Mouse (Mus musculus) intestine, postnatal 0 days (tissue): ENCODE data around the gene Fxyd7. TPM values are rescaled to one million over a fixed set of nuclear protein-coding genes. Genes with fewer than 3 reads are reported as not detected.

Source experiments
- ATAC-seq: fragments of 200-750 bp; cut with Nextera tagmentation; 2 replicates; pipeline ENCODE4 v1.8.0; 2017; ENCODE audit warnings: mild to moderate bottlenecking, moderate TSS enrichment, moderate library complexity
- H3K27ac ChIP-seq: fragments of 300-500 bp; sonication (generic); 2 replicates; pipeline ENCODE4 v1.5.1; 2014; ENCODE audit warnings: mild to moderate bottlenecking, low read depth, low read length, moderate library complexity
- H3K27me3 ChIP-seq: fragments of 300-500 bp; sonication (generic); replicated peaks from 2 replicates; pipeline ENCODE4 v1.6.1; 2014; ENCODE audit warnings: low read length, mixed read lengths; ENCODE audit not compliant: control insufficient read depth, insufficient read depth
- H3K36me3 ChIP-seq: fragments of 300-500 bp; sonication (generic); 2 replicates; pipeline ENCODE4 v1.6.1; 2014; ENCODE audit warnings: mild to moderate bottlenecking, moderate library complexity; ENCODE audit not compliant: control insufficient read depth, insufficient read depth
- H3K4me1 ChIP-seq: fragments of 300-500 bp; sonication (generic); replicated peaks from 2 replicates; pipeline ENCODE4 v1.6.1; 2014; ENCODE audit warnings: antibody characterized with exemption, low read length, mixed read lengths; ENCODE audit not compliant: control insufficient read depth, insufficient read depth
- H3K4me2 ChIP-seq: fragments of 300-500 bp; sonication (generic); replicated peaks from 2 replicates; pipeline ENCODE4 v1.6.1; 2014; ENCODE audit warnings: low read depth, mild to moderate bottlenecking, moderate library complexity
- H3K4me3 ChIP-seq: fragments of 300-500 bp; sonication (generic); 2 replicates; pipeline ENCODE4 v1.5.1; 2014; ENCODE audit warnings: low read depth, low read length
- H3K9ac ChIP-seq: fragments of 300-500 bp; sonication (generic); 2 replicates; pipeline ENCODE4 v1.6.1; 2014; ENCODE audit warnings: mild to moderate bottlenecking, low read depth, low read length
- H3K9me3 ChIP-seq: fragments of 300-500 bp; sonication (generic); 2 replicates; pipeline ENCODE4 v1.6.1; 2016; ENCODE audit warnings: mixed run types; ENCODE audit not compliant: control insufficient read depth
- CTCF ChIP-seq: sonication (generic); IDR thresholded peaks from 2 replicates; pipeline ENCODE4 v1.5.1; 2016; ENCODE audit warnings: low read depth, mild to moderate bottlenecking, control low read depth, antibody characterized with exemption, moderate library complexity
- WGBS: fragments of 180-500 bp; shearing (Covaris S2); extraction: QIAGEN DNeasy Blood & Tissue Kit; methylation state at CpG from one replicate; pipeline ENCODE4 v1.1.7; 2014; 5-methylcytosine and 5-hydroxymethylcytosine counted together
- polyA plus RNA-seq: library from polyadenylated mRNA; unstranded; fragments of >200 nt; fragmentation: Nextera tagmentation; extraction: Ambion mirVana; gene quantifications from 2 replicates; pipeline ENCODE4 v1.2.1, GENCODE M21; 2015

Fxyd7 gene
- polyA plus RNA-seq, 1 experiment from 2014 or later: 15.2 TPM

- TF ChIP-seq CTCF: no peak
- H3K27ac ChIP-seq: no peak overlapping the region
- no peaks in the 10 kb centered on the region for H3K36me3 ChIP-seq
- ATAC-seq: no peak
- H3K9ac ChIP-seq: no peak overlapping the region
- H3K4me3 ChIP-seq: no peak overlapping the region
- no peaks in the 10 kb centered on the region for H3K27me3 ChIP-seq
- no peak overlapping the region for H3K4me2 ChIP-seq
- no peaks in the 10 kb centered on the region for H3K4me1 ChIP-seq
- WGBS: 81% methylated on average over 11 of the region's 11 CpGs
- H3K9me3 ChIP-seq: no peaks in the 10 kb centered on the region
Observed at GRCm38 (mm10) chr7:31059919-31060620, 8.8 kb upstream of the Fxyd7 start.

GRCm38 (mm10) chr7:31059108-31059507 is 7.8 kb upstream of the Fxyd7 start, which contains the start of gene Lgi4:
Lgi4 (plus strand) TSS chr7:31059342.
- 0% methylated on average over 2 of the region's 2 CpGs for WGBS
- Histone ChIP-seq H3K9me3 (no peaks in the 10 kb centered on the region), H3K4me1 (no peaks in the 10 kb centered on the region), H3K27me3 (no peaks in the 10 kb centered on the region), H3K36me3 (no peaks in the 10 kb centered on the region), H3K9ac (no peak within 1 kb of the TSS), H3K27ac (no peak within 1 kb of the TSS; the same call in 1 of the 2 replicates), H3K4me3 (no peak within 1 kb of the TSS), H3K4me2 (no peak within 1 kb of the TSS)
- TF ChIP-seq CTCF: peak; percentile 96
- peak; percentile 29; the same call in 1 of the 2 replicates for ATAC-seq

- peaks cover 5% of the 10 kb centered on the region for H3K27me3 ChIP-seq
- ATAC-seq: no peak
- H3K4me1 ChIP-seq: no peaks in the 10 kb centered on the region
- no peak overlapping the region for H3K4me2 ChIP-seq
- no peaks in the 10 kb centered on the region for H3K9me3 ChIP-seq
- H3K27ac ChIP-seq: no peak overlapping the region
- no peaks in the 10 kb centered on the region for H3K36me3 ChIP-seq
- no peak for TF ChIP-seq CTCF
- no peak overlapping the region for H3K4me3 ChIP-seq
- H3K9ac ChIP-seq: no peak overlapping the region
- WGBS: 85% methylated on average over 6 of the region's 6 CpGs
Observed at GRCm38 (mm10) chr7:31058211-31058610, 6.9 kb upstream of the Fxyd7 start.

GRCm38 (mm10) chr7:31057730-31058129 is 6.5 kb upstream of the Fxyd7 start:
- H3K9me3 ChIP-seq: no peaks in the 10 kb centered on the region
- no peak for ATAC-seq
- H3K27ac ChIP-seq: no peak overlapping the region
- no peak overlapping the region for H3K4me2 ChIP-seq
- no peaks in the 10 kb centered on the region for H3K36me3 ChIP-seq
- TF ChIP-seq CTCF: no peak
- H3K27me3 ChIP-seq: peaks cover 10% of the 10 kb centered on the region
- no peaks in the 10 kb centered on the region for H3K4me1 ChIP-seq
- 66% methylated on average over 5 of the region's 5 CpGs for WGBS
- H3K9ac ChIP-seq: no peak overlapping the region
- H3K4me3 ChIP-seq: no peak overlapping the region

- no peak for ATAC-seq
- 58% methylated on average over 2 of the region's 2 CpGs for WGBS
- Histone ChIP-seq H3K36me3 (no peaks in the 10 kb centered on the region), H3K9ac (no peak within 1 kb of the TSS), H3K4me1 (no peaks in the 10 kb centered on the region), H3K4me2 (no peak within 1 kb of the TSS), H3K9me3 (no peaks in the 10 kb centered on the region), H3K27ac (no peak within 1 kb of the TSS), H3K4me3 (no peak within 1 kb of the TSS), H3K27me3 (peaks cover 17% of the 10 kb centered on the region)
- TF ChIP-seq CTCF: no peak
Observed at GRCm38 (mm10) chr7:31057071-31057470, 5.8 kb upstream of the Fxyd7 start, which contains the start of gene Fxyd1. Fxyd1 (minus strand) TSS chr7:31057199.

GRCm38 (mm10) chr7:31056448-31056847 is 5.2 kb upstream of the Fxyd7 start:
- Histone ChIP-seq H3K36me3 (no peaks in the 10 kb centered on the region), H3K4me2 (no peak overlapping the region), H3K4me1 (no peaks in the 10 kb centered on the region), H3K27ac (no peak overlapping the region), H3K27me3 (peaks cover 23% of the 10 kb centered on the region), H3K4me3 (no peak overlapping the region), H3K9ac (no peak overlapping the region), H3K9me3 (no peaks in the 10 kb centered on the region)
- WGBS: 80% methylated on average over 7 of the region's 7 CpGs
- no peak for TF ChIP-seq CTCF
- no peak for ATAC-seq
